Mouse (Mus musculus) embryonic facial prominence, embryonic 11.5 days (tissue): ENCODE data around the gene Ror1. TPM values are rescaled to one million over a fixed set of nuclear protein-coding genes. Genes with fewer than 3 reads are reported as not detected.

Experiments used
- ATAC-seq: fragments of 200-750 bp; cut with Nextera tagmentation; replicated peaks from 2 replicates; pipeline ENCODE4 v1.8.0; 2017; ENCODE audit warnings: low read depth; ENCODE audit not compliant: insufficient number of reproducible peaks, low FRiP score, low TSS enrichment
- DNase-seq: peaks from one replicate; pipeline ENCODE4 v3.0.0-alpha.2; 2015; ENCODE audit warnings: low spot score
- H3K27ac ChIP-seq: fragments of 300-500 bp; sonication (generic); replicated peaks from 2 replicates; pipeline ENCODE4 v1.5.1; 2014; ENCODE audit warnings: mild to moderate bottlenecking, low read depth, low read length, control low read depth
- H3K27me3 ChIP-seq: fragments of 300-500 bp; sonication (generic); 2 replicates; pipeline ENCODE4 v1.6.1; 2014; ENCODE audit warnings: mild to moderate bottlenecking, low read length, moderate library complexity, mixed read lengths; ENCODE audit not compliant: control insufficient read depth, insufficient read depth
- H3K36me3 ChIP-seq: fragments of 300-500 bp; sonication (generic); replicated peaks from 2 replicates; pipeline ENCODE4 v1.6.1; 2014; ENCODE audit warnings: low read depth, mild to moderate bottlenecking, low read length, moderate library complexity, mixed read lengths; ENCODE audit not compliant: control insufficient read depth, insufficient read depth
- H3K4me1 ChIP-seq: fragments of 300-500 bp; sonication (generic); 2 replicates; pipeline ENCODE4 v1.6.1; 2014; ENCODE audit warnings: low read length, mixed read lengths; ENCODE audit not compliant: control insufficient read depth, insufficient read depth
- H3K4me2 ChIP-seq: fragments of 300-500 bp; sonication (generic); 2 replicates; pipeline ENCODE4 v1.6.1; 2014; ENCODE audit warnings: low read depth, mild to moderate bottlenecking, control low read depth, low read length, moderate library complexity
- H3K4me3 ChIP-seq: fragments of 300-500 bp; sonication (generic); 2 replicates; pipeline ENCODE4 v1.5.1; 2014; ENCODE audit warnings: low read depth, low read length, control low read depth
- H3K9ac ChIP-seq: fragments of 300-500 bp; sonication (generic); replicated peaks from 2 replicates; pipeline ENCODE4 v1.6.1; 2014; ENCODE audit warnings: mild to moderate bottlenecking, control low read depth, low read length
- H3K9me3 ChIP-seq: fragments of 300-500 bp; sonication (generic); replicated peaks from 2 replicates; pipeline ENCODE4 v1.6.1; 2016; ENCODE audit warnings: mild to moderate bottlenecking, low read length, inconsistent platforms, mixed read lengths; ENCODE audit not compliant: control insufficient read depth
- WGBS: fragments of 180-500 bp; shearing (Covaris S2); extraction: QIAGEN DNeasy Blood & Tissue Kit; methylation state at CpG from one replicate; pipeline ENCODE4 v1.1.7; 2014; 5-methylcytosine and 5-hydroxymethylcytosine counted together
- polyA plus RNA-seq: library from polyadenylated mRNA; unstranded; fragments of >200 nt; fragmentation: Nextera tagmentation; extraction: Ambion mirVana; gene quantifications from 2 replicates; pipeline ENCODE4 v1.2.1, GENCODE M21; 2014

Ror1 gene
- polyA plus RNA-seq, 1 experiment from 2014 or later: 17.3 TPM

GRCm38 (mm10) chr4:100284528-100284927 lies 188.9 kb downstream of the Ror1 start:
- Histone ChIP-seq H3K27ac (no peak overlapping the region), H3K4me1 (0 out of 2 replicates have a peak, but pooled peaks cover 2% of the 10 kb centered on the region), H3K9ac (no peak overlapping the region), H3K4me3 (no peak overlapping the region), H3K9me3 (no peaks in the 10 kb centered on the region), H3K36me3 (no peaks in the 10 kb centered on the region), H3K4me2 (no peak overlapping the region), H3K27me3 (no peaks in the 10 kb centered on the region)
- no peak for DNase-seq
- 76% methylated on average over 6 of the region's 6 CpGs for WGBS
- ATAC-seq: no peak

DNA sequence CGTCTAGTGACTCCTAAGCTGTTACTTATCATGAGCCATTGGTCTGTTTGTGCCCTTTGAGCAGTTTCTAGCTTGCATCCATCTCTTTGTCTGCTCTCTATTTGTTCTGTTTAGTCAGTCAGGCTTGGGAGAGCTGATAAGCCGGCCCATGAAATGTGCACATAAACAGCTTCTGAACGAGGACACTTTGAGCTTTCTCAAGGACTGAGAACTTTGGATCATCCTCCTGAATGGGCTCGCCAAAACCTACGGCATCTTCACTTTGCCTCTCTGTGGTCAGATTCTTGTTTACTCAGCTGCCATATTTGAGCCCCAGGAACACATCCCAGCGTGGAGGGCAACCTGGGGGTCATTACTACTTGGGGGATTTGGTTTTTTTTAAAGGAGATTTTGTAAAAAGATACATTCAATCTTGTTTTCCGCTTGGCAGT lies 190.5 kb downstream of the Ror1 start:
- Histone ChIP-seq H3K36me3 (no peaks in the 10 kb centered on the region), H3K27ac (no peak overlapping the region), H3K4me2 (no peak overlapping the region), H3K4me1 (0 out of 2 replicates have a peak, but pooled peaks cover 2% of the 10 kb centered on the region), H3K9me3 (no peaks in the 10 kb centered on the region), H3K9ac (no peak overlapping the region), H3K4me3 (no peak overlapping the region), H3K27me3 (no peaks in the 10 kb centered on the region)
- ATAC-seq (no peak), DNase-seq (no peak)
- WGBS: 65% methylated on average over 7 of the region's 7 CpGs

DNA sequence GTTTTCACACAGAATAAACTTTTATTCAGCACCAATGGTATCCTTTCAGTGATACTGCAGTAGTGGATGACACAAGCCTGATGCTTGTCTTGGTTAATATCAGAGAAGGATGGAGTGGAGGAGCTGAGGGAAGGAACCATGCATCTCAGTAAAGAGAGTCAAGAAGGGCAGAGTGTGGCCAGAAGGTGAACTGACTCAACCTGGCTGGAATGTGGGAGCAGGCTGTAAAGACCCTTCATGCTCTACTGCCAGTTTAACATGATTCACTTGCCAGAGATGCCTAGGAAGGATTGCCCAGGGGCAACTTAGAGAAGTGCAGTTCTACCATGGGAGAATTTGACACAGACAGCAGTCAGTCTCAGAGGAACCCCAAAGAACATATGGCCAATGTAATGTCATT lies 191.2 kb downstream of the Ror1 start:
- Histone ChIP-seq H3K9me3 (no peaks in the 10 kb centered on the region), H3K27ac (no peak overlapping the region), H3K4me2 (no peak overlapping the region), H3K4me1 (0 out of 2 replicates have a peak, but pooled peaks cover 2% of the 10 kb centered on the region), H3K27me3 (no peaks in the 10 kb centered on the region), H3K36me3 (no peaks in the 10 kb centered on the region), H3K4me3 (no peak overlapping the region), H3K9ac (no peak overlapping the region)
- DNase-seq (no peak), ATAC-seq (no peak)

- H3K27ac ChIP-seq: no peak overlapping the region
- no peak overlapping the region for H3K4me2 ChIP-seq
- H3K36me3 ChIP-seq: no peaks in the 10 kb centered on the region
- no peak for DNase-seq
- H3K27me3 ChIP-seq: no peaks in the 10 kb centered on the region
- no peak overlapping the region for H3K9ac ChIP-seq
- no peak for ATAC-seq
- H3K4me3 ChIP-seq: no peak overlapping the region
- H3K4me1 ChIP-seq: 0 out of 2 replicates have a peak, but pooled peaks cover 2% of the 10 kb centered on the region
- WGBS: 78% methylated on average over 4 of the region's 4 CpGs
- no peaks in the 10 kb centered on the region for H3K9me3 ChIP-seq
Observed at GRCm38 (mm10) chr4:100287829-100288228, 192.2 kb downstream of the Ror1 start.

- DNase-seq (no peak), ATAC-seq (no peak)
- 90% methylated on average over 5 of the region's 5 CpGs for WGBS
- Histone ChIP-seq H3K27me3 (no peaks in the 10 kb centered on the region), H3K36me3 (no peaks in the 10 kb centered on the region), H3K9me3 (no peaks in the 10 kb centered on the region), H3K4me1 (no peaks in the 10 kb centered on the region), H3K27ac (no peak overlapping the region), H3K9ac (no peak overlapping the region), H3K4me3 (no peak overlapping the region), H3K4me2 (no peak overlapping the region)
Observed at GRCm38 (mm10) chr4:100291015-100291651, 195.5 kb downstream of the Ror1 start.

GRCm38 (mm10) chr4:100297678-100298077 lies 202.1 kb downstream of the Ror1 start:
- DNase-seq (peak; percentile 36), ATAC-seq (no peak)
- Histone ChIP-seq H3K27ac (no peak overlapping the region), H3K4me2 (no peak overlapping the region), H3K9me3 (no peaks in the 10 kb centered on the region), H3K27me3 (no peaks in the 10 kb centered on the region), H3K4me3 (no peak overlapping the region), H3K9ac (no peak overlapping the region), H3K4me1 (no peaks in the 10 kb centered on the region), H3K36me3 (no peaks in the 10 kb centered on the region)
- 55% methylated on average over 6 of the region's 6 CpGs for WGBS

GRCm38 (mm10) chr4:100298566-100298965 lies 203.0 kb downstream of the Ror1 start:
- Histone ChIP-seq H3K4me3 (no peak overlapping the region), H3K4me1 (no peaks in the 10 kb centered on the region), H3K9ac (no peak overlapping the region), H3K4me2 (no peak overlapping the region), H3K27ac (no peak overlapping the region), H3K9me3 (no peaks in the 10 kb centered on the region), H3K36me3 (no peaks in the 10 kb centered on the region), H3K27me3 (no peaks in the 10 kb centered on the region)
- no peak for DNase-seq
- no peak for ATAC-seq
- 83% methylated on average over 5 of the region's 5 CpGs for WGBS

DNA sequence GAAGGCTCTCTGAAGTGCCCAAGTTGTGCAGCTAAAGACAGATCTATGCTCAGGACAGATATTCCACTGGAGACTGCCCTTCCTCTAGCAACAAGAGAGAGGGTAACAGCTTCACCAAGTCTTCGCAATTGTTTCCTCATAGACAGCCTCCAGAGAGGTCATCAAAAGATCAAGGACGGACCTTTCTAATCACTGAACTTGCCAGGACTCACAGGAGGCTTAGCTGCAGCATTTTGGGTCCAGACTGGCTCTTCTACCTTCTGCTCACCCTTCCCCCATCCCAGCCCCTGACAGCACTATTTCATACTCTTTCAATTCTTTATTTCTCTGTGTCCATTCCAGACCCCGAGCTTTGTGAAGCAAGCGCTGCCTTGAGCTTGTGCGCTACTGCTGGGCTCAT lies 204.6 kb downstream of the Ror1 start:
- H3K4me3 ChIP-seq: no peak overlapping the region
- no peak overlapping the region for H3K4me2 ChIP-seq
- no peaks in the 10 kb centered on the region for H3K4me1 ChIP-seq
- H3K9me3 ChIP-seq: no peaks in the 10 kb centered on the region
- DNase-seq (no peak), ATAC-seq (no peak)
- H3K36me3 ChIP-seq: no peaks in the 10 kb centered on the region
- no peaks in the 10 kb centered on the region for H3K27me3 ChIP-seq
- WGBS: 84% methylated on average over 5 of the region's 5 CpGs
- no peak overlapping the region for H3K27ac ChIP-seq
- no peak overlapping the region for H3K9ac ChIP-seq
